Mouse (Mus musculus) layer of hippocampus, postnatal 14 days (tissue): ENCODE data around the gene Lrmda. TPM values are rescaled to one million over a fixed set of nuclear protein-coding genes. Genes with fewer than 3 reads are reported as not detected.

Source experiments
- DNase-seq, 2 experiments: peaks; one replicate each; pipeline ENCODE4 v3.0.0; 2021 to 2022; ENCODE audit warnings: low spot score in 2 of 2, mixed read lengths in 1 of 2
- total RNA-seq, 2 experiments: library from RNA; stranded (reverse); gene quantifications; 2 replicates each; pipeline ENCODE4 v1.2.3; 2021

Lrmda gene
- total RNA-seq, 2 experiments from 2014 or later: 0.95 TPM; not detected in 1

DNA sequence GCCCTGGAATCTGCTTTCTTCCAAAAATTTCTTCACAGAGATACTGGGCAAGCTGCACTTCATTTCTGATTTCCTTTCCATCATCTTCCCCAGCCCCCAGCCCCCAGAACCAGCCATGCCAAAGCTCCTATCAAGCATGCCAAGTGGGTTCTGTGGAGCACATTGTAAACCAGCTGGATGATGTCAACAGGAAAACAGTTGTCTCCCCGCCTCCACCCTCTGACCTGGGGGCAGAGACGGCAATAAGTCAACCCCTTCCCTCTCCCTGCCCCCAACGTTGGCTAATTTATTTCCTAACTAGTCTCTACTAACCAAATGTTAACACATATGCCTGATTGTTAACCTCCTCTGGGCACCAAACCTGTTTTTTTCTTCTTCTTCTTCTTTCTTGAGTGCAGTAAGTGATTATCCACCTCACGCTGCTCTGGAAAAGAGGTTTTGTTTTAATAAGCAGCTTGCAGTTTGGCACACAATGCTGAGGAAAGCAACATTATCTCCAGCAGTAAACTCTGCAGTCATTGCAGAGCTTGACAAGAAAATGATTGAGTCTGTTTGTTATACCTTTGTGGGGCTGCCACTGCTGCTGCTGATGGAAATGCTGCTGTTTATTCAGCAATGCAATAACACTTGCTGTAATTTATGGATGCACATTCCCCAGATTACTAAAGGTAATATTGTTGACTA is 128.0 kb downstream of the Lrmda start:
- no peak for DNase-seq

- DNase-seq: no peak
Observed at GRCm38 (mm10) chr14:22152701-22153100, 133.2 kb downstream of the Lrmda start.

- no peak for DNase-seq
Observed at GRCm38 (mm10) chr14:22154096-22154495, 134.6 kb downstream of the Lrmda start.

GRCm38 (mm10) chr14:22155034-22155433 is 135.5 kb downstream of the Lrmda start:
- DNase-seq: no peak

DNA sequence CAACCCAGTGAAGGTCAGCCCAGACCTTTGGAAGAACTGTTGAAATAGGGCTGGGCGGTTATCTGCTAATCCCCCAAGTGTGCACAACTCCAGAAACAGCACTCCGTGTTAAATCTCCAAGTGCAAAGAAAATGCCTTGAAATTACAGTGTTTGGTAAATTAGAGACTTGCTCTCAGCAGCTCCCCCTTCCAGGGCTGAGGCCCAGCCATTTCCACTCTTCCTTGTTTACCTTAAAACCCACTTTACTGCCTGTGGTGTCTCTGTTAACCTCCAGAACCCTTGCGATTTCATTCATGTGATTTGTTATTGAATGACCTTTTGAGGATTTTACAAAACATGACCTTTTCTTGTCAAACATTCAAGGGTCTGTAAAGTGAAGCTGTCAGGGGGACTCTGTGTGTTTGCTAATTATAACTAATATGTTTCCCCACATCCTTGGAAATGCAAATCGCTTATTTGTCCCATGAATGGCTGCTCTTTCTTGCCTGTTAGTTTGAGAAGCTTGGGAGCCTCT is 136.1 kb downstream of the Lrmda start:
- no peak for DNase-seq

DNA sequence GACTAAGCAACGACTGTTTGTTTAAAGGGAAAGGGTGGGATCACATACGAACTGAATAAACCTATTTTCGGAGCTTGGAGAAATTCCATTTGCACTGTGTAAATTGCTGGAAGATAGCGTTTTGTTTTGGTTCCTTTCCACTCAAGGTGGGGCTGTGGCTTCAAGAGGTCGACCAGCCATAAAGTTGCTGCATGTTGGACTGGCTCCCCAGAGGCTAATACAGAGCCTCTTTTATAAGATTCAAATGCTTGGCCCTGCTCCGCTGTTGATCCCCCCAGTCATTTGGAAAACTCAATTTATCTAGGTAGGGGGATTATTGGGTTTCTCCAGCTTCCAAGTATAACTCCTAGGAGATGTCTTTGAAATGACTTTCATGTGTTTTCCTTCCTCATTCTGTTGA is 137.5 kb downstream of the Lrmda start:
- no peak for DNase-seq

GRCm38 (mm10) chr14:22161416-22161815 is 141.9 kb downstream of the Lrmda start:
- no peak for DNase-seq

DNA sequence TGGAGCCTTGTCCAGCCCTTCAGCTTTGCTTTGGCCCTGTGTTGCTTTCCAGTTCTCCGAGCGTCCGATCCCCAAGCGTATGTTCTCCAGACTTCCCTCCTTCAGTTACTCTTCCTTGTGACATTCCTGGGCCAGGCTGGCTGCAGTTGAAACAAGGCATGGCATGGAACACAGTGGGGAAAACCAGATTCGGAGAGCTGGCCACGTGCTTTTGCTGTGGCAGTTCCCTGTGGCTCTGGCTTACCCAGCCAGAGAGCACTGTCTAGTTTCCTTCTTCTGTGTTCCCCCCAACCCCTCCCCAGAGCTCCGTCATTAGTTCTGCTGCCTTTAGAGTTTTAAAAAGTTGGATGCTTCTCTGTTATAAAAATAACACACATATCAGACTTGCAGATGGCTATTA is 147.8 kb downstream of the Lrmda start:
- DNase-seq: no peak

GRCm38 (mm10) chr14:22168077-22168794 is 148.7 kb downstream of the Lrmda start:
- DNase-seq: no peak

- no peak for DNase-seq
Observed at GRCm38 (mm10) chr14:22168795-22169568, 149.5 kb downstream of the Lrmda start.

- DNase-seq: no peak
Observed at GRCm38 (mm10) chr14:22174757-22175156, 155.2 kb downstream of the Lrmda start.

DNA sequence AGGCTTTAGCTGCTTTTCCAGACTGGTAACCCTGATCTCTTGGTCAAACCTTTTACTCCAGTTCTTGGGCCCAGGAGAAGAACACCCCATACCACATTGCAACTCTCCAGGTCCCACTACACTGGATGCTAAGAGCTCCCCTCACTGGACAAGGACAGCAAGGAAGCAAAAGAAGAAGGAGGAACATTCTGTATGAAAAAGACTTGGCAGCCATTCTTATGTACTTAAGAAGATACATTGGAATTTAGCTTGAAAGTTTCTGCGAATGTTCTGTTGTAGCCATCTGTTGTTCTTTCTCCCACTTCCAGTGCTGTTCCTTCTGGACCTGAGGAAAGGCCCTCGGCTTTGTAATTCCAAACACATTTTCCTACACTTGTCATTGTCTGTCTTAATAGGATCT is 160.2 kb downstream of the Lrmda start:
- DNase-seq: peak in 1 of 2 experiments; percentile 17

DNA sequence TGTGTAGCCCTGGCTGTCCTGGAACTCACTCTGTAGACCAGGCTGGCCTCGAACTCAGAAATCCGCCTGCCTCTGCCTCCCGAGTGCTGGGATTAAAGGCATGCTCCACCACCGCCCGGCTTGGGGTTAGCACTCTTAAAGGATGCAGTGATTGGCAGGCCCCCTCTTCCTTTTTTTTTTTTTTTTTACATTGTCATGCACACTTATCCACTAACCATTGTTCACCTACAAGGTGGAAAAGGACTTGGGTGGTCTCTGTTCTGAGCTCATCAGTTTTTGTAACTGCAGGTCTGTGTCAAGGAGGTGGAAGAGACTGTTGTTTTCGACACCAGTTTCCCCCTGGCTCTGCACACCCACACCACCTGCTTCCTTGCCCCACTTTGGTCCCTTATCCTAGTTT is 162.0 kb downstream of the Lrmda start:
- DNase-seq: no peak

DNA sequence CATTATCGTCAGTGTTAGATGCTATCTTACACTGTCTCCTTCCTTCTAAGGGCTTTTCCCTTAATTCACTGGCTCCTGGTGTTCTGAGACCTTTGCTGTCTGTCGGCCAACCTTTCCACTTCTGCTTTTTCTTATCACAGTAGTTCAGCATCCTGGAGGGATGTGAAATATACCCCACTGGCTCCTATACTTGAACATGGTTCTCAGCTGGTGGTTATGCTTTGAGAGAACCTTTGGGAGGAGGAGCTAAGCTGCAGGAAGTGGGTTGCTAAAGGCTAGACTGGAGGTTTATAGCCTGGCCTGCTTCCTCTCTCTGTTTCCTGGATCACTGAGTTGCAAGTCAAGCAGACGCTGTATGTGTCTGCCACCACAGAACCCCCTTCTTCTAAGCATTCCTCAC is 163.7 kb downstream of the Lrmda start:
- no peak for DNase-seq

DNA sequence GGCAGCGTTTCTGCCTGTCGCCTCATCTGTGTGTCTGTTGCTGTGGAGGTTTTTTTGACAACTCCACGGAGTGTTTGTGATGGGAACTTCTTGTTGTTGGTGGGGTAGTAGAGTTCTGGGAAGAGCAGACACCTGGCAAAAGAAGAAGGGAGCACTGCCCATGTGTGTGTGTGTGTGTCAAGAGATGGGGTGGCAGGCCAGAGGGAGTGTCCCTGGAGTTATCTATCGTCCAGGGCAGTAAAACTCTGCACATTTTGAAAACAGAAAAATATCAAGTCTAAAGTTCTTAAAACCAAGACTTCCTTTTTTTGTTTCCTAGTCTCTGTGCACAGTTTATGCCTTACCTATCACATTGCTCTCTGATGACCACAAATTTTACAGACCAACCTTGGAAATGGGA is 165.9 kb downstream of the Lrmda start:
- no peak for DNase-seq

- no peak for DNase-seq
Observed at GRCm38 (mm10) chr14:22190111-22190510, 170.6 kb downstream of the Lrmda start.

GRCm38 (mm10) chr14:22192185-22192584 is 172.7 kb downstream of the Lrmda start:
- no peak for DNase-seq

DNA sequence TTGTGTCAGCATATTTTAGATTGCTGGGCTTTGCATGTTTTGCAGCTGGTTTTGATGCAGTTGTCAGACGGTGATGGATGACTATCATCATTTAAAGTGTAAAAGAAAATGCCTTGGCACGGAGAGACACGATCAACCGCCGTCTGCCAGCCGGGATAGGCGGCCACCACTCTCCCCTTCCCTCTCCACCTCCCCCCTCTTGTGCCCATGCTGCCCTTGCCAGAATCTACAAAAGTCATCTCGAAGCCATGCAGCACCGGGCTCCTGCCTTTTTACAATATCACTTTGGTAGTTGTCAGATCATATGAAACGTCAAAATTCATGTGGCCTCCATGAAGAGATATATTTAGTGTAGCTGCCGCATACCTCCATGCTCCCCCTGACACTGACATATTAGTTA is 178.5 kb downstream of the Lrmda start:
- no peak for DNase-seq

- no peak for DNase-seq
Observed at GRCm38 (mm10) chr14:22198641-22199425, 179.3 kb downstream of the Lrmda start.

DNA sequence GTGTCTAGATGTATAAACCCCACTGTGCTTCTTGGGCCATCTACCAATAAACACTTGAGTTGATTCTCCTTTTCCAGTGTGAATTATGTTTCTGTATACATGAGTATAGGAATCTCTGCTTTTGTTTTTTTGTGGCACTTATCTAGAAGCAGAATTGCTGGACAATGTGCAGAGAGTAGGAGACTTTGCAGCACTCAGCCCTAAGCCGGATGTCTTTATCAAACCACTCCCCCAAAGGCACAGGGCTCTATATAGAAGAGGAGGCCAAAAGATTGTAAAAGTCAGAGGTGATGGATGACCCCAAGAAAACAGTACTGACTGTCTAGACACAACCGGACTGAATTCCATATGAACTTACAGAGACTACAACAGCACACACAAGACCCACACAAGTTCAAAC is 182.2 kb downstream of the Lrmda start:
- no peak for DNase-seq

- no peak for DNase-seq
Observed at GRCm38 (mm10) chr14:22210601-22211000, 191.1 kb downstream of the Lrmda start.
